Mouse (Mus musculus) bone marrow, adult 2 months (tissue): ENCODE measurements at regions not wholly inside any gene's neighbourhood (a gene's known extent, or its start where the extent isn't known, plus 50 kb on each side); places are given as distances from the start of the nearest gene placed in this dataset.

Source experiments
- H3K27ac ChIP-seq: fragments of 200-500 bp; 2 replicates; pipeline ENCODE4 v1.5.1; 2012; ENCODE audit warnings: low read depth, mild to moderate bottlenecking, control low read depth, inconsistent platforms, low read length; ENCODE audit not compliant: control insufficient read depth, poor library complexity, insufficient read depth
- H3K4me1 ChIP-seq: fragments of 200-500 bp; 2 replicates; pipeline ENCODE4 v1.6.1; 2011; ENCODE audit warnings: low read length; ENCODE audit not compliant: control insufficient read depth, insufficient read depth
- H3K4me3 ChIP-seq: fragments of 200-500 bp; replicated peaks from 2 replicates; pipeline ENCODE3; 2011; ENCODE audit warnings: mild to moderate bottlenecking, low read depth, low read length, control low read depth; ENCODE audit not compliant: control insufficient read depth
- CTCF ChIP-seq: fragments of 200-500 bp; IDR thresholded peaks from 2 replicates; pipeline ENCODE4 v1.5.1; 2011; ENCODE audit warnings: low read length, control low read depth; ENCODE audit not compliant: control insufficient read depth, insufficient read depth
- POLR2A ChIP-seq: fragments of 200-500 bp; IDR thresholded peaks from 2 replicates; pipeline ENCODE4 v1.6.1; 2011; ENCODE audit warnings: low read depth, mild to moderate bottlenecking, control low read depth, low read length, borderline replicate concordance; ENCODE audit not compliant: control insufficient read depth
- WGBS: fragments of 180-500 bp; shearing (Covaris S2); methylation state at CpG from one replicate; pipeline ENCODE4 v1.1.7; 2018; 5-methylcytosine and 5-hydroxymethylcytosine counted together

GRCm38 (mm10) chr3:105374836-105375235, 77.3 kb upstream of the Kcnd3 start:
- H3K27ac ChIP-seq = no peak overlapping the region
- no peaks in the 10 kb centered on the region for H3K4me1 ChIP-seq
- no peak overlapping the region for H3K4me3 ChIP-seq
- TF ChIP-seq CTCF (no peak), POLR2A (no peak)

- WGBS = 49% methylated on average over 5 of the region's 5 CpGs
- H3K4me1 ChIP-seq = no peaks in the 10 kb centered on the region
- H3K4me3 ChIP-seq = no peak overlapping the region
- TF ChIP-seq CTCF = no peak
- TF ChIP-seq POLR2A = no peak
- H3K27ac ChIP-seq = no peak overlapping the region
Measured at GRCm38 (mm10) chr3:105375383-105375782, 76.7 kb upstream of the Kcnd3 start.

- no peak overlapping the region for H3K4me3 ChIP-seq
- H3K27ac ChIP-seq = no peak overlapping the region
- WGBS = 76% methylated on average over 7 of the region's 7 CpGs
- H3K4me1 ChIP-seq = no peaks in the 10 kb centered on the region
- TF ChIP-seq CTCF (no peak), POLR2A (no peak)
Measured at GRCm38 (mm10) chr3:105375820-105376219, 76.3 kb upstream of the Kcnd3 start.

- H3K4me3 ChIP-seq = no peak overlapping the region
- TF ChIP-seq POLR2A = no peak
- TF ChIP-seq CTCF = no peak
- no peak overlapping the region for H3K27ac ChIP-seq
- no peaks in the 10 kb centered on the region for H3K4me1 ChIP-seq
- 76% methylated on average over 5 of the region's 5 CpGs for WGBS
Measured at GRCm38 (mm10) chr3:105376346-105376745, 75.8 kb upstream of the Kcnd3 start.

- TF ChIP-seq POLR2A (no peak), CTCF (no peak)
- Histone ChIP-seq H3K27ac (no peak overlapping the region), H3K4me1 (no peaks in the 10 kb centered on the region), H3K4me3 (no peak overlapping the region)
- 87% methylated on average over 4 of the region's 4 CpGs for WGBS
Measured at GRCm38 (mm10) chr3:105380818-105381217, 71.3 kb upstream of the Kcnd3 start.

GRCm38 (mm10) chr3:105392611-105393514, 59.3 kb upstream of the Kcnd3 start:
- Histone ChIP-seq H3K27ac (no peak overlapping the region), H3K4me1 (no peaks in the 10 kb centered on the region), H3K4me3 (no peak overlapping the region)
- TF ChIP-seq POLR2A = no peak
- TF ChIP-seq CTCF = no peak
- 18% methylated on average over 8 of the region's 8 CpGs for WGBS
